Mouse (Mus musculus): ENCODE results near the gene Ms4a10. TPM values are rescaled to one million over a fixed set of nuclear protein-coding genes. Genes with fewer than 3 reads are reported as not detected.

Gene Ms4a10
- total RNA-seq, 2 experiments from 2014 or later = not detected

GRCm38 (mm10) chr19:10959085-10959977 lies 15.1 kb downstream of the Ms4a10 start:
- peak; percentile 57 to 86 for DNase-seq

GRCm38 (mm10) chr19:10952021-10952939 lies 22.2 kb downstream of the Ms4a10 start:
- peak; percentile 40 to 53 for DNase-seq

GRCm38 (mm10) chr19:10949558-10949957 lies 24.9 kb downstream of the Ms4a10 start:
- DNase-seq = no peak

- DNase-seq = peak; percentile 98
These were observed 25.4 kb downstream of the Ms4a10 start, which contains the start of gene Ccdc86 for GRCm38 (mm10) chr19:10949112-10949511. Gene Ccdc86, minus strand, starts transcription at chr19:10949266.

- DNase-seq = no peak
These were observed 26.1 kb downstream of the Ms4a10 start for GRCm38 (mm10) chr19:10948416-10948815.

- DNase-seq = no peak
These were observed 27.3 kb downstream of the Ms4a10 start for GRCm38 (mm10) chr19:10947219-10947618.

- no peak for DNase-seq
These were observed 28.0 kb downstream of the Ms4a10 start for GRCm38 (mm10) chr19:10946506-10946905.

GRCm38 (mm10) chr19:10943955-10944354 lies 30.5 kb downstream of the Ms4a10 start:
- no peak for DNase-seq

GRCm38 (mm10) chr19:10940801-10941457 lies 33.5 kb downstream of the Ms4a10 start:
- DNase-seq = no peak

GRCm38 (mm10) chr19:10940097-10940800 lies 34.2 kb downstream of the Ms4a10 start:
- DNase-seq = peak; percentile 37 to 61

- no peak for DNase-seq
These were observed 35.7 kb downstream of the Ms4a10 start for GRCm38 (mm10) chr19:10938771-10939170.

GRCm38 (mm10) chr19:10937110-10937563 lies 37.3 kb downstream of the Ms4a10 start, which contains the start of gene Ptgdr2:
Gene Ptgdr2, plus strand, starts transcription at chr19:10937160.
- no peak for DNase-seq

GRCm38 (mm10) chr19:10936077-10936476 lies 38.4 kb downstream of the Ms4a10 start:
- DNase-seq = no peak

- no peak for DNase-seq
These were observed 39.4 kb downstream of the Ms4a10 start for GRCm38 (mm10) chr19:10935029-10935428.

GRCm38 (mm10) chr19:10930641-10931040 lies 43.8 kb downstream of the Ms4a10 start:
- DNase-seq = no peak

- no peak for DNase-seq
These were observed 47.8 kb downstream of the Ms4a10 start for GRCm38 (mm10) chr19:10926666-10927065.

- no peak for DNase-seq
These were observed 48.3 kb downstream of the Ms4a10 start for GRCm38 (mm10) chr19:10926123-10926621.

- no peak for DNase-seq
These were observed 50.2 kb downstream of the Ms4a10 start for GRCm38 (mm10) chr19:10924220-10924619.

- DNase-seq = no peak
These were observed 53.4 kb downstream of the Ms4a10 start for GRCm38 (mm10) chr19:10921058-10921457.

- DNase-seq = no peak
These were observed 53.9 kb downstream of the Ms4a10 start, which contains the start of gene Zp1 for GRCm38 (mm10) chr19:10920532-10920931. Gene Zp1, minus strand, starts transcription at chr19:10920632.
